Mouse (Mus musculus): ENCODE results near the gene Cad. TPM values are rescaled to one million over a fixed set of nuclear protein-coding genes. Genes with fewer than 3 reads are reported as not detected.
A peak's percentile ranks its signal among the peaks of the same experiment; 100 is the strongest.
"Not testable (repeated sequence)": the region's sequence is repeated elsewhere in the genome, so short reads cannot be mapped to it uniquely, and the experiment has no call there.

Gene Cad
- polyA plus RNA-seq, 1 experiment from 2014 or later = 22.9 TPM

- H3K27me3 ChIP-seq (ENCODE audit: control insufficient read depth, insufficient read depth, low read length); H3K4me1 ChIP-seq (ENCODE audit: control insufficient read depth, insufficient read depth, low read length); H3K36me3 ChIP-seq (ENCODE audit: control insufficient read depth, insufficient read depth, low read length); H3K9me3 ChIP-seq (replicated peaks; ENCODE audit: control insufficient read depth, low read length); H3K27ac ChIP-seq (ENCODE audit: low read depth, low read length); H3K4me3 ChIP-seq (ENCODE audit: low read depth, low read length); H3K9ac ChIP-seq (ENCODE audit: low read depth, low read length); ATAC-seq (replicated peaks; ENCODE audit: insufficient number of reproducible peaks, low FRiP score, low TSS enrichment): not testable (repeated sequence)
- 61% methylated on average over 4 of the region's 4 CpGs for WGBS (ENCODE audit: insufficient replicate concordance)
- peak overlapping the region; percentile 96 for H3K4me2 ChIP-seq
Observed at GRCm38 (mm10) chr5:31053728-31054127, 852 bp upstream of the Cad start.

GRCm38 (mm10) chr5:31055216-31056140 is 898 bp downstream of the Cad start:
- Histone ChIP-seq H3K4me1 (ENCODE audit: control insufficient read depth, insufficient read depth, low read length) (peaks cover 6% of the 10 kb centered on the region; the same call in 1 of the 2 replicates), H3K4me2 (peak overlapping the region; percentile 96), H3K9ac (ENCODE audit: low read depth, low read length) (peak overlapping the region; percentile 89), H3K9me3 (replicated peaks; ENCODE audit: control insufficient read depth, low read length) (no peaks in the 10 kb centered on the region), H3K27ac (ENCODE audit: low read depth, low read length) (peak overlapping the region; percentile 70), H3K4me3 (ENCODE audit: low read depth, low read length) (peak overlapping the region; percentile 74), H3K27me3 (ENCODE audit: control insufficient read depth, insufficient read depth, low read length) (no peaks in the 10 kb centered on the region), H3K36me3 (ENCODE audit: control insufficient read depth, insufficient read depth, low read length) (peaks cover 16% of the 10 kb centered on the region)
- ATAC-seq (replicated peaks; ENCODE audit: insufficient number of reproducible peaks, low FRiP score, low TSS enrichment) = 0 out of 2 replicates have a peak, but pooled peaks have one; percentile 33
- 23% methylated on average over 19 of the region's 19 CpGs for WGBS (ENCODE audit: insufficient replicate concordance)

- Histone ChIP-seq H3K9ac (ENCODE audit: low read depth, low read length) (no peak overlapping the region), H3K27me3 (ENCODE audit: control insufficient read depth, insufficient read depth, low read length) (no peaks in the 10 kb centered on the region), H3K36me3 (ENCODE audit: control insufficient read depth, insufficient read depth, low read length) (peaks cover 58% of the 10 kb centered on the region), H3K9me3 (replicated peaks; ENCODE audit: control insufficient read depth, low read length) (no peaks in the 10 kb centered on the region), H3K4me1 (ENCODE audit: control insufficient read depth, insufficient read depth, low read length) (no peaks in the 10 kb centered on the region), H3K4me3 (ENCODE audit: low read depth, low read length) (no peak overlapping the region), H3K4me2 (no peak overlapping the region), H3K27ac (ENCODE audit: low read depth, low read length) (no peak overlapping the region)
- 94% methylated on average over 3 of the region's 3 CpGs for WGBS (ENCODE audit: insufficient replicate concordance)
- no peak for ATAC-seq (replicated peaks; ENCODE audit: insufficient number of reproducible peaks, low FRiP score, low TSS enrichment)
Observed at GRCm38 (mm10) chr5:31069810-31070209, 15.2 kb downstream of the Cad start.

- Histone ChIP-seq H3K4me3 (ENCODE audit: low read depth, low read length) (no peak overlapping the region), H3K9me3 (replicated peaks; ENCODE audit: control insufficient read depth, low read length) (no peaks in the 10 kb centered on the region), H3K27me3 (ENCODE audit: control insufficient read depth, insufficient read depth, low read length) (no peaks in the 10 kb centered on the region), H3K27ac (ENCODE audit: low read depth, low read length) (no peak overlapping the region), H3K9ac (ENCODE audit: low read depth, low read length) (no peak overlapping the region), H3K4me2 (no peak overlapping the region), H3K4me1 (ENCODE audit: control insufficient read depth, insufficient read depth, low read length) (no peaks in the 10 kb centered on the region), H3K36me3 (ENCODE audit: control insufficient read depth, insufficient read depth, low read length) (peaks cover 61% of the 10 kb centered on the region)
- 76% methylated on average over 2 of the region's 2 CpGs for WGBS (ENCODE audit: insufficient replicate concordance)
- no peak for ATAC-seq (replicated peaks; ENCODE audit: insufficient number of reproducible peaks, low FRiP score, low TSS enrichment)
Observed at GRCm38 (mm10) chr5:31071059-31071458, 16.5 kb downstream of the Cad start.

- Histone ChIP-seq H3K4me2 (no peak overlapping the region), H3K27ac (ENCODE audit: low read depth, low read length) (no peak overlapping the region), H3K9ac (ENCODE audit: low read depth, low read length) (no peak overlapping the region), H3K27me3 (ENCODE audit: control insufficient read depth, insufficient read depth, low read length) (no peaks in the 10 kb centered on the region), H3K4me3 (ENCODE audit: low read depth, low read length) (no peak overlapping the region), H3K36me3 (ENCODE audit: control insufficient read depth, insufficient read depth, low read length) (peaks cover 58% of the 10 kb centered on the region), H3K9me3 (replicated peaks; ENCODE audit: control insufficient read depth, low read length) (no peaks in the 10 kb centered on the region), H3K4me1 (ENCODE audit: control insufficient read depth, insufficient read depth, low read length) (no peaks in the 10 kb centered on the region)
- WGBS (ENCODE audit: insufficient replicate concordance) = 92% methylated on average over 11 of the region's 11 CpGs
- ATAC-seq (replicated peaks; ENCODE audit: insufficient number of reproducible peaks, low FRiP score, low TSS enrichment) = no peak
Observed at GRCm38 (mm10) chr5:31071821-31072220, 17.2 kb downstream of the Cad start.

- WGBS (ENCODE audit: insufficient replicate concordance) = 90% methylated on average over 12 of the region's 12 CpGs
- no peaks in the 10 kb centered on the region for H3K9me3 ChIP-seq (replicated peaks; ENCODE audit: control insufficient read depth, low read length)
- ATAC-seq (replicated peaks; ENCODE audit: insufficient number of reproducible peaks, low FRiP score, low TSS enrichment) = no peak
- H3K27me3 ChIP-seq (ENCODE audit: control insufficient read depth, insufficient read depth, low read length) = no peaks in the 10 kb centered on the region
- H3K4me1 ChIP-seq (ENCODE audit: control insufficient read depth, insufficient read depth, low read length) = no peaks in the 10 kb centered on the region
- H3K4me2 ChIP-seq = no peak overlapping the region
- H3K4me3 ChIP-seq (ENCODE audit: low read depth, low read length) = no peak overlapping the region
- H3K27ac ChIP-seq (ENCODE audit: low read depth, low read length) = no peak overlapping the region
- H3K9ac ChIP-seq (ENCODE audit: low read depth, low read length) = no peak overlapping the region
- peaks cover 58% of the 10 kb centered on the region for H3K36me3 ChIP-seq (ENCODE audit: control insufficient read depth, insufficient read depth, low read length)
Observed at GRCm38 (mm10) chr5:31073176-31073575, 18.6 kb downstream of the Cad start.

- H3K27ac ChIP-seq (ENCODE audit: low read depth, low read length) = no peak overlapping the region
- no peak overlapping the region for H3K4me2 ChIP-seq
- no peaks in the 10 kb centered on the region for H3K4me1 ChIP-seq (ENCODE audit: control insufficient read depth, insufficient read depth, low read length)
- H3K27me3 ChIP-seq (ENCODE audit: control insufficient read depth, insufficient read depth, low read length) = no peaks in the 10 kb centered on the region
- H3K9me3 ChIP-seq (replicated peaks; ENCODE audit: control insufficient read depth, low read length) = no peaks in the 10 kb centered on the region
- no peak overlapping the region for H3K4me3 ChIP-seq (ENCODE audit: low read depth, low read length)
- H3K36me3 ChIP-seq (ENCODE audit: control insufficient read depth, insufficient read depth, low read length) = peaks cover 37% of the 10 kb centered on the region
- no peak for ATAC-seq (replicated peaks; ENCODE audit: insufficient number of reproducible peaks, low FRiP score, low TSS enrichment)
- WGBS (ENCODE audit: insufficient replicate concordance) = 78% methylated on average over 13 of the region's 13 CpGs
- no peak overlapping the region for H3K9ac ChIP-seq (ENCODE audit: low read depth, low read length)
Observed at GRCm38 (mm10) chr5:31076346-31076745, 21.8 kb downstream of the Cad start.

GRCm38 (mm10) chr5:31080059-31080794 is 25.6 kb downstream of the Cad start:
- Histone ChIP-seq H3K4me2 (no peak overlapping the region), H3K36me3 (ENCODE audit: control insufficient read depth, insufficient read depth, low read length) (peaks cover 15% of the 10 kb centered on the region), H3K4me1 (ENCODE audit: control insufficient read depth, insufficient read depth, low read length) (peaks cover 17% of the 10 kb centered on the region), H3K9me3 (replicated peaks; ENCODE audit: control insufficient read depth, low read length) (no peaks in the 10 kb centered on the region), H3K9ac (ENCODE audit: low read depth, low read length) (no peak overlapping the region), H3K27me3 (ENCODE audit: control insufficient read depth, insufficient read depth, low read length) (no peaks in the 10 kb centered on the region), H3K4me3 (ENCODE audit: low read depth, low read length) (no peak overlapping the region), H3K27ac (ENCODE audit: low read depth, low read length) (no peak overlapping the region)
- WGBS (ENCODE audit: insufficient replicate concordance) = 78% methylated on average over 13 of the region's 13 CpGs
- no peak for ATAC-seq (replicated peaks; ENCODE audit: insufficient number of reproducible peaks, low FRiP score, low TSS enrichment)

All from heart, embryonic 11.5 days (tissue).